Mouse (Mus musculus): Measurements from ENCODE around the gene Gm17949. TPM values are rescaled to one million over a fixed set of nuclear protein-coding genes. Genes with fewer than 3 reads are reported as not detected.

Gm17949 gene
- total and polyA plus RNA-seq, 3 experiments, result 0.18 TPM; not detected in 2

DNA sequence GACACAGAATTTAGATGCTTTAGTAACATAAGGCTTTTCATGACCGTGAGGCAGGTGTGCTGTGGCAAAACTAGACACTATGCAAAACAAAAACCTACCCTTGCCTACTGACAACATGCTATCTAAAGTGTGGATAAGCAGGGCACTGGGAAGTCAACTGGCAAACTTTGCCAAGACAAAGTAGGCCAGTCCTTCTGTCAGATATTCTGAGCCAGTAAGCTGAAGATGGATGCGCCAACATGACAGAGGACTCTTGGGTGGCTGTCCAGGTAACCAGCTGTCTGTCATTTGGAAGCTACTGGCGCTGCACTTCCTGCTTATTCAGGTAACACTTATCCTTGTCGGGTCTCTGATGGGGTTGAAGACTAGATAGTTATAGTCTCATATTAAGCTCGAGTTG is 41.2 kb upstream of the Gm17949 start:
- H3K36me3 ChIP-seq (ENCODE audit: control insufficient read depth, insufficient read depth, low read length), result no peaks in the 10 kb centered on the region
- H3K9ac ChIP-seq (ENCODE audit: low read depth, low read length), result no peak overlapping the region
- H3K79me2 ChIP-seq (replicated peaks; ENCODE audit: control insufficient read depth, insufficient read depth, low read length), result no peaks in the 10 kb centered on the region
- H3K27me3 ChIP-seq (ENCODE audit: control insufficient read depth, insufficient read depth, low read length), result no peaks in the 10 kb centered on the region
- intact Hi-C loops (cut with DNase I), result no loop called here
- no peak overlapping the region for H3K4me3 ChIP-seq
- no peak overlapping the region for H3K27ac ChIP-seq
- no peak for TF ChIP-seq EP300 (IDR thresholded peaks at IDR 0.05; ENCODE audit: insufficient read depth, low read depth, low read length)
- TF ChIP-seq POLR2A (IDR thresholded peaks at IDR 0.05; ENCODE audit: insufficient read depth, low read depth, low read length), result no peak
- no peak for TF ChIP-seq CTCF (IDR thresholded peaks at IDR 0.05)
- H3K4me1 ChIP-seq (ENCODE audit: control insufficient read depth, insufficient read depth, low read length), result no peaks in the 10 kb centered on the region
- DNase-seq, result no peak
- 52% methylated on average over 5 of the region's 5 CpGs for WGBS

GRCm38 (mm10) chr17:56973956-56974707 is 37.1 kb upstream of the Gm17949 start:
- 62% methylated on average over 13 of the region's 14 CpGs for WGBS
- Histone ChIP-seq H3K79me2 (replicated peaks; ENCODE audit: control insufficient read depth, insufficient read depth, low read length) (no peaks in the 10 kb centered on the region), H3K9ac (ENCODE audit: low read depth, low read length) (no peak overlapping the region), H3K27me3 (ENCODE audit: control insufficient read depth, insufficient read depth, low read length) (no peaks in the 10 kb centered on the region), H3K36me3 (ENCODE audit: control insufficient read depth, insufficient read depth, low read length) (no peaks in the 10 kb centered on the region), H3K4me1 (ENCODE audit: control insufficient read depth, insufficient read depth, low read length) (no peaks in the 10 kb centered on the region), H3K4me3 (no peak overlapping the region), H3K27ac (no peak overlapping the region)
- intact Hi-C loops (cut with DNase I), result no loop called here
- DNase-seq, result no peak
- TF ChIP-seq EP300 (IDR thresholded peaks at IDR 0.05; ENCODE audit: insufficient read depth, low read depth, low read length) (no peak), POLR2A (IDR thresholded peaks at IDR 0.05; ENCODE audit: insufficient read depth, low read depth, low read length) (no peak), CTCF (IDR thresholded peaks at IDR 0.05) (no peak)

DNA sequence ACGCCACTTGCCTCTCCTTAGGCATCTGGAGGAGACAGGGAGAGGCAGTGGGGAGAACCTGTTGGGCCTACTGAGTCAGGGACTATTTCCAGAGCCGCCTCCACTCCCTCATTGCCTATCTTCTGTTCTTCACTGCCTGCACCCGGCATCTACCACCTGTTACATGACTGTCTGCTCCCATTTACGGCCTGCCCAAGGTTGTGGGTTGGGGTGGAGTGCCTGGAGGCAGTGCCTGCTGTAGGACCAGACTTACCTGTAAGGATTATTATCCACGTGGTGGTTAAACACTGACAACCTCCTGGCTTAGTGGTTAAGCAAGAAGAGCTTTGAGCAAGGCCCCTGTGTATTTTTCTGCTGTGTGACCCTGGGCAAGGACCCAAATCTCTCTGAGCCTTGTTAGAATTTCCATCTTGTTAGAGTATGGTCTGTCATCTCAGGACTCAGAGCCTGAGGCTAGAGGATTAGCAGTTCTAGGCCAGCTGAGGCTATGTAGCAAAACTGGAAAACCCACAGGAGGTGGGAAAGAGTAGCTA is 36.5 kb upstream of the Gm17949 start:
- no peak overlapping the region for H3K4me3 ChIP-seq
- H3K9ac ChIP-seq (ENCODE audit: low read depth, low read length), result no peak overlapping the region
- peak in 1 of 2 experiments; percentile 5 for DNase-seq
- H3K4me1 ChIP-seq (ENCODE audit: control insufficient read depth, insufficient read depth, low read length), result no peaks in the 10 kb centered on the region
- H3K36me3 ChIP-seq (ENCODE audit: control insufficient read depth, insufficient read depth, low read length), result no peaks in the 10 kb centered on the region
- no peaks in the 10 kb centered on the region for H3K79me2 ChIP-seq (replicated peaks; ENCODE audit: control insufficient read depth, insufficient read depth, low read length)
- WGBS, result 76% methylated on average over 5 of the region's 5 CpGs
- no peaks in the 10 kb centered on the region for H3K27me3 ChIP-seq (ENCODE audit: control insufficient read depth, insufficient read depth, low read length)
- H3K27ac ChIP-seq, result no peak overlapping the region
- intact Hi-C loops (cut with DNase I), result no loop called here
- TF ChIP-seq EP300 (IDR thresholded peaks at IDR 0.05; ENCODE audit: insufficient read depth, low read depth, low read length) (no peak), CTCF (IDR thresholded peaks at IDR 0.05) (no peak), POLR2A (IDR thresholded peaks at IDR 0.05; ENCODE audit: insufficient read depth, low read depth, low read length) (no peak)

DNA sequence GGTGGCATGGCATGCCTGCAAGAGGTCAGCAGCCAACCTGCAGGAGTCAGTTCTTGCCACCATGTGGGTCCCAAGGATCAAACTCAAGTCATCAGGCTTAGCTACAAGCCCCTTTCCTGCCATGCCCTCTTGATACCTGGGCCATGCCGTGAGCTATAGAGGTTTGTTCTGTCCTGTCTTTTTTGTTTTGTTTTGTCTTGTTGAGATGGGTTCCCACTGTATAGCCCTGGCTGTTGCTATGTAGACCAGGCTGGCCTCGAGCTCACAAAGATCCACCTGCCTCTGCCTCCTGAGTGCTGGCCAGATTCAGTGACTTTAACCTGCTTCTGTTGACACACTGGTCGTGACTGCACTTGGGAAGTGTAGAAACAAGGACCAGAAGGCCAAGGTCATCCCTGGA is 35.9 kb upstream of the Gm17949 start:
- no peak overlapping the region for H3K27ac ChIP-seq
- no peaks in the 10 kb centered on the region for H3K4me1 ChIP-seq (ENCODE audit: control insufficient read depth, insufficient read depth, low read length)
- H3K79me2 ChIP-seq (replicated peaks; ENCODE audit: control insufficient read depth, insufficient read depth, low read length), result no peaks in the 10 kb centered on the region
- peak in 1 of 2 experiments; percentile 6 for DNase-seq
- WGBS, result 67% methylated on average over 3 of the region's 3 CpGs
- intact Hi-C loops (cut with DNase I), result no loop called here
- no peaks in the 10 kb centered on the region for H3K27me3 ChIP-seq (ENCODE audit: control insufficient read depth, insufficient read depth, low read length)
- no peaks in the 10 kb centered on the region for H3K36me3 ChIP-seq (ENCODE audit: control insufficient read depth, insufficient read depth, low read length)
- TF ChIP-seq CTCF (IDR thresholded peaks at IDR 0.05) (no peak), EP300 (IDR thresholded peaks at IDR 0.05; ENCODE audit: insufficient read depth, low read depth, low read length) (no peak), POLR2A (IDR thresholded peaks at IDR 0.05; ENCODE audit: insufficient read depth, low read depth, low read length) (no peak)
- no peak overlapping the region for H3K9ac ChIP-seq (ENCODE audit: low read depth, low read length)
- no peak overlapping the region for H3K4me3 ChIP-seq

DNA sequence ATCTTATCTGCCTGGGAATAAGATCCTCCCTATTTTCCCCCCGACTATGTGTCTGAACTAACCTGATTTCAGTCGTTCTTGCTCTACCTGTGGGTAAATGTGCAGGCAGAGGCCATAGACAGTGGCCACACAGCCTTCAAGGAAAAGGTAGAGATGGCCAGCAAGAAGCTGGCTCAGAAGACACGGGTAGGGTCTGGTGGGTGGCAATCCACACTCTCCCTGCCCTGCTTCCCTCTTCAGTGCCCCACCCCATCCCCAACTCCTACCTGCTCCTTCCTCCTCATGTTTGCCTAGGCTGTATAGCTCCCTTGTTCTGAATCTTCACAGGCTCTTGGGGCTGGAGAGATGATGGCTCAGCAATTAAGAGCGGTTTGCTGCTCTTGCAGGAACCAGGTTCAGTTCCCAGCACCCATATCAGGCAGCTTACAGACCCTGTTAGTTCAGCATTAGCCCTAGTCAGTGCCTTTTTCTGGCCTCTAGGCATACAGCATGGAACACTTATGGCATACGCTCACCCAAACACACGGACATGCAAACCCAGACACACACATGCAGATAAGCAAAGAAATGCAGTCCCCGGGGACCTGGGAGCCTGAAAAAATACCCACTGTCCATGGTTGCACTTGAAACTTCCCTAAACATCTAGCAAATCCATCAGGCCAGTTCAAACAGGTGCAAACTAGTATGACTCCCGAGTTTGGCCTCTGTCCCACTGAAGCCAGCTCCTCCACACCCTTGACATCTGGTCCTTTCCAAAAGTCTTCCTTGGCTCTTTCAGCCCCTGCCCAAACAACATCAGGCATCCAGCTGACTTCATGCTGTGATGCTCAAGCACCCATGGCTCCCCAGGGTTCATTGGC is 34.5 kb upstream of the Gm17949 start:
- 63% methylated on average over 8 of the region's 8 CpGs for WGBS
- Histone ChIP-seq H3K27ac (no peak overlapping the region), H3K36me3 (ENCODE audit: control insufficient read depth, insufficient read depth, low read length) (no peaks in the 10 kb centered on the region), H3K79me2 (replicated peaks; ENCODE audit: control insufficient read depth, insufficient read depth, low read length) (no peaks in the 10 kb centered on the region), H3K27me3 (ENCODE audit: control insufficient read depth, insufficient read depth, low read length) (no peaks in the 10 kb centered on the region), H3K4me3 (no peak overlapping the region), H3K9ac (ENCODE audit: low read depth, low read length) (no peak overlapping the region), H3K4me1 (ENCODE audit: control insufficient read depth, insufficient read depth, low read length) (no peaks in the 10 kb centered on the region)
- TF ChIP-seq EP300 (IDR thresholded peaks at IDR 0.05; ENCODE audit: insufficient read depth, low read depth, low read length) (no peak), CTCF (IDR thresholded peaks at IDR 0.05) (no peak), POLR2A (IDR thresholded peaks at IDR 0.05; ENCODE audit: insufficient read depth, low read depth, low read length) (no peak)
- intact Hi-C loops (cut with DNase I), result no loop called here
- DNase-seq, result peak in 1 of 2 experiments; percentile 8

Measured in heart, adult 2 months (tissue).